Mouse (Mus musculus) forebrain, embryonic 16.5 days (tissue): ENCODE data around the gene Aplp2. TPM values are rescaled to one million over a fixed set of nuclear protein-coding genes. Genes with fewer than 3 reads are reported as not detected.

ENCODE experiments used
- ATAC-seq: fragments of 200-750 bp; cut with Nextera tagmentation; 2 replicates; pipeline ENCODE4 v1.8.0; 2017; ENCODE audit warnings: mild to moderate bottlenecking, moderate library complexity
- H3K27ac ChIP-seq: fragments of 300-500 bp; sonication (generic); 2 replicates; pipeline ENCODE4 v1.5.1; 2014; ENCODE audit warnings: low read length, control low read depth
- H3K27me3 ChIP-seq: fragments of 300-500 bp; sonication (generic); replicated peaks from 2 replicates; pipeline ENCODE4 v1.6.1; 2014; ENCODE audit warnings: low read length; ENCODE audit not compliant: control insufficient read depth, insufficient read depth
- H3K36me3 ChIP-seq: fragments of 300-500 bp; sonication (generic); 2 replicates; pipeline ENCODE4 v1.6.1; 2014; ENCODE audit not compliant: control insufficient read depth, insufficient read depth
- H3K4me1 ChIP-seq: fragments of 300-500 bp; sonication (generic); replicated peaks from 2 replicates; pipeline ENCODE4 v1.6.1; 2014; ENCODE audit warnings: low read length; ENCODE audit not compliant: control insufficient read depth, insufficient read depth
- H3K4me2 ChIP-seq: fragments of 300-500 bp; sonication (generic); 2 replicates; pipeline ENCODE4 v1.6.1; 2014; ENCODE audit warnings: mild to moderate bottlenecking, low read length, control low read depth
- H3K4me3 ChIP-seq: fragments of 300-500 bp; sonication (generic); replicated peaks from 2 replicates; pipeline ENCODE4 v1.5.1; 2014; ENCODE audit warnings: mild to moderate bottlenecking, low read length, control low read depth
- H3K9ac ChIP-seq: fragments of 300-500 bp; sonication (generic); replicated peaks from 2 replicates; pipeline ENCODE4 v1.6.1; 2014; ENCODE audit warnings: low read depth, low read length, control low read depth
- H3K9me3 ChIP-seq: fragments of 300-500 bp; sonication (generic); 2 replicates; pipeline ENCODE4 v1.6.1; 2016; ENCODE audit warnings: low read length; ENCODE audit not compliant: control insufficient read depth
- WGBS: fragments of 180-500 bp; shearing (Covaris S2); extraction: QIAGEN DNeasy Blood & Tissue Kit; methylation state at CpG from one replicate; pipeline ENCODE4 v1.1.7; 2014; 5-methylcytosine and 5-hydroxymethylcytosine counted together
- polyA plus RNA-seq: library from polyadenylated mRNA; unstranded; fragments of >200 nt; fragmentation: Nextera tagmentation; extraction: Ambion mirVana; gene quantifications from 2 replicates; pipeline ENCODE4 v1.2.1, GENCODE M21; 2015

The Aplp2 gene
- polyA plus RNA-seq, 1 experiment from 2014 or later = 275 TPM

DNA sequence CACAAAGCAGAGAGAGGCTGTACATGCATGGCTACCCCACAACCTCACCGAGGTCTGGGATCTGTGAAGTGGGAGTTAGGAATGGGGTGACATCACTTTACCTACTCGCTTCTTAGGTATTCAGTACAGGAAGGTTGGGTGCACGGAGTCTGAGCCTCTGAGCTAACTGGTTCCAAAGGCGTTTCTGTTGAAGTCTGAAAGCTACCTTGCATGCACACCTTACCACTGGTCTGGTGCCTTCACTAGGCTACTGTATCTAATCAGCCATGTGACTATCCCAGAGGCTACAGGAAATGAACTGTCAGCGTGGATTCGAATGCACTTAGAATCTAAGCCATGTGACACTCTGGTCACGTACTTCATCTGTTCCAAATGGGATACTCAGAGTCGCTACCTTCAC, 55.0 kb downstream of the Aplp2 start:
- H3K27ac ChIP-seq = no peak overlapping the region
- no peak overlapping the region for H3K4me2 ChIP-seq
- H3K9ac ChIP-seq = no peak overlapping the region
- 87% methylated on average over 8 of the region's 8 CpGs for WGBS
- ATAC-seq = no peak
- no peak overlapping the region for H3K4me3 ChIP-seq
- H3K36me3 ChIP-seq = peaks cover 34% of the 10 kb centered on the region
- no peaks in the 10 kb centered on the region for H3K27me3 ChIP-seq
- H3K9me3 ChIP-seq = no peaks in the 10 kb centered on the region
- H3K4me1 ChIP-seq = no peaks in the 10 kb centered on the region

DNA sequence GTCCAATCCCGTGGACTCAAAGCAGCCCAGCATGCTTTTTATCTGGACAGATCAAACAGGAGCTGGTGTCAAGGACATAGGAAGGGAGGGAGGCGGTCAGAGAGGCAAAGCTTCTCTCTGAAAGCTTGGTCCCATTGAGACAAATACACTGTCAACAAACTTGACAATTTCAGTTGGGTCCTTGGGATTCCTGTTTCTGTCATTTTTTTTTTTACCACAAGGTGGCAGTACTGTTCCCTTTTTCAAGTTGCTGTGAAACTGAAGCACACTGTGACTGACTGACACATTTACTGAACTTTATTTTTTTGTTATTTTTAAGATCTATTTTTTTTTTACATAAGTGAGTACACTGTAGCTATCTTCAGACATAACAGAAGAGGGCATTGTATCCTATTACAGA, 60.6 kb downstream of the Aplp2 start:
- H3K36me3 ChIP-seq = peaks cover 19% of the 10 kb centered on the region
- no peak overlapping the region for H3K27ac ChIP-seq
- WGBS = 81% methylated on average over 2 of the region's 2 CpGs
- H3K4me1 ChIP-seq = no peaks in the 10 kb centered on the region
- H3K4me3 ChIP-seq = no peak overlapping the region
- H3K27me3 ChIP-seq = no peaks in the 10 kb centered on the region
- no peak overlapping the region for H3K4me2 ChIP-seq
- no peak overlapping the region for H3K9ac ChIP-seq
- ATAC-seq = no peak
- no peaks in the 10 kb centered on the region for H3K9me3 ChIP-seq

DNA sequence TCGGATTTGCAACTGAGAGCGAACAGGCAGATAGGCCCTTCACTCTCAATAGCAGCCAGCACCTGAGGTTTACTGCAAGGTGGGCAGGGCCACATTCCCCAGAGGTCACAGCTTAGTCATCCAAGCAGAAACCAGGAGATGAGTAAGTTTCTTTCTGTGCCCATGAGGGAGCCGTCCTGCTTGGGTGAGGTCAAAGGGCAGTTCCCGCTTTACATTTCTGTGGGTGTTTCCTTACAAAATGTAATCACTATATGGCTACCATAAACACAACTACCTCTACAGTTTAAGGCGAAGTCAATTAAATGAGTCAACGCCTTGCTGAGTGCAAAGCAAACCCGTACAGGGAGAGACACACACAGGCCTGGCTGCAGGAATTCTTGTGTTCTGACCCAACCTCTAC, 63.5 kb downstream of the Aplp2 start:
- H3K4me1 ChIP-seq = no peaks in the 10 kb centered on the region
- no peaks in the 10 kb centered on the region for H3K9me3 ChIP-seq
- WGBS = 90% methylated on average over 7 of the region's 7 CpGs
- H3K4me2 ChIP-seq = no peak overlapping the region
- H3K27me3 ChIP-seq = no peaks in the 10 kb centered on the region
- no peak overlapping the region for H3K27ac ChIP-seq
- H3K36me3 ChIP-seq = peaks cover 15% of the 10 kb centered on the region
- no peak overlapping the region for H3K4me3 ChIP-seq
- no peak for ATAC-seq
- no peak overlapping the region for H3K9ac ChIP-seq

DNA sequence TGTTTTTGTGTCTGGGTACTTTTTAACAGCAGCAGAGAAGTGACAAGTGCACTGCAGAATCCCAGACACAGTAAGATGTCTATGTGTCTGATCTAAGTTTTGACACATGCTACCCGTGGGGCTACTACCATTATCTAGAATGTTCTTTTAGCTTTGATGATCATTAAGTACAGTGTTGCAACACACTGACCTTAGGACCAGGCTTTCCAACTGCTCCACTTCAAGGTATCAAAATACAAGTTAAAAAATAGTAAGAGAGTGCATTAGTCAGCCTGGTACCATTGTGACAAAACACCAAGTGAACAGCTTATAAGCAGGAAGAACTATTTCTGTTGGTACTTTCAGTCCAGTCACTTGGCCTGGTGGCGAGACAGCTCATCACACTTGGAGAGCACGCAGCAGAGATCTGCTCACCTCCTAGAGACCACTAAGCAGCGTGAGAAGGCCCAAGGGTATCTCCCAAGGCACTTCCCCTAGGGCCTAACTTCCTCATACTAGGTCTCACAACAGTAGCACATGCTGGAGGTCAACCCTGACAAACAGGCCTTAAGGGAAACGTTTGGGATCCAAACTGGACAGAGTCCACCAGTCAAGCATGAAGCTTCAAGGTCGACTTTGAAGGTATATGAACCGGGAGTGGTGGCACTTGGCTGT, 66.2 kb downstream of the Aplp2 start:
- whole genome bisulfite sequencing = 88% methylated on average over 7 of the region's 7 CpGs
- H3K9me3 ChIP-seq = no peaks in the 10 kb centered on the region
- no peak overlapping the region for H3K9ac ChIP-seq
- H3K4me2 ChIP-seq = no peak overlapping the region
- H3K27me3 ChIP-seq = no peaks in the 10 kb centered on the region
- peaks cover 7% of the 10 kb centered on the region; the same call in 1 of the 2 replicates for H3K36me3 ChIP-seq
- H3K27ac ChIP-seq = no peak overlapping the region
- no peaks in the 10 kb centered on the region for H3K4me1 ChIP-seq
- H3K4me3 ChIP-seq = no peak overlapping the region
- ATAC-seq = no peak

DNA sequence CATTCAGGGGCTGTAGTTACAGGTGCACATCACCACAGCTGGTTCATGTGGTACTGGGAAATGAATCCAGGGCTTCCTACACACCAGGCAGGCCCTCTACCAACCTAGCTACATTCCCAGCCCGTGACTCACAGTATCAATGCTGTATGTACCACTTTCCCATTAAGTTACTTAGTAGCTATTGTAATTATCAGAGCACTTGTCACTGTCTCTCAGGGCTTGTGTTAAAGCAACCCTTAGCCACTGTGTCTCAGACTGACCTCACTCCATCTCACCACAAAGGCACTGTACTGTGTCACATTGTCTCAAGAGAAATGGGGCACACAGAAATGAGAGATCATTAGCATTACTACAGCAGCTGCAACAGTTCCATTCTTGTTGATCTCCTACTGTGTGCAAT, 68.7 kb downstream of the Aplp2 start:
- no peak overlapping the region for H3K4me2 ChIP-seq
- ATAC-seq = no peak
- no peaks in the 10 kb centered on the region for H3K36me3 ChIP-seq
- WGBS = 26% methylated on average over 1 of the region's 1 CpGs
- H3K9ac ChIP-seq = no peak overlapping the region
- no peaks in the 10 kb centered on the region for H3K27me3 ChIP-seq
- H3K4me3 ChIP-seq = no peak overlapping the region
- no peaks in the 10 kb centered on the region for H3K9me3 ChIP-seq
- no peaks in the 10 kb centered on the region for H3K4me1 ChIP-seq
- H3K27ac ChIP-seq = no peak overlapping the region

DNA sequence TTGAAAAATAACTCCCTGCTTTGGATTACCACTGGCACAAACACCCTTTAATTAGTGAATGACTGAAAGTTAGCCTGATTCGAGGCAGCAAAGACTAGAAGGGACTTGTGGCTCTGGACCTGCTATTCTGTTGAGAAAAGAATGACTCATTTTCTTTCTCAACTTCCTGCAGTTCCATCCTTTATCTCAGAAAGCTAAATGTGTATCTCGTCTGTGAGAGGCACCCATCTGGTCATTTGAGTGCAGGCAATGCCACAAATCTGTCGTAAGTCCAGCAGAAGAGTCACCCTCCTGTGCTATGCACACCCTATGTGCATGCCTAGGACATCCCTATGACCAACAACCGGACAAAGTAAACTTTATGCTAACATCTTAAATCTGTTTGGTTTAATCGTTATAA, 78.5 kb downstream of the Aplp2 start:
- Histone ChIP-seq H3K4me3 (no peak overlapping the region), H3K4me2 (no peak overlapping the region), H3K9me3 (no peaks in the 10 kb centered on the region), H3K27ac (no peak overlapping the region), H3K27me3 (peaks cover 44% of the 10 kb centered on the region), H3K9ac (no peak overlapping the region), H3K36me3 (no peaks in the 10 kb centered on the region), H3K4me1 (peaks cover 16% of the 10 kb centered on the region)
- ATAC-seq = no peak
- 77% methylated on average over 5 of the region's 5 CpGs for WGBS

DNA sequence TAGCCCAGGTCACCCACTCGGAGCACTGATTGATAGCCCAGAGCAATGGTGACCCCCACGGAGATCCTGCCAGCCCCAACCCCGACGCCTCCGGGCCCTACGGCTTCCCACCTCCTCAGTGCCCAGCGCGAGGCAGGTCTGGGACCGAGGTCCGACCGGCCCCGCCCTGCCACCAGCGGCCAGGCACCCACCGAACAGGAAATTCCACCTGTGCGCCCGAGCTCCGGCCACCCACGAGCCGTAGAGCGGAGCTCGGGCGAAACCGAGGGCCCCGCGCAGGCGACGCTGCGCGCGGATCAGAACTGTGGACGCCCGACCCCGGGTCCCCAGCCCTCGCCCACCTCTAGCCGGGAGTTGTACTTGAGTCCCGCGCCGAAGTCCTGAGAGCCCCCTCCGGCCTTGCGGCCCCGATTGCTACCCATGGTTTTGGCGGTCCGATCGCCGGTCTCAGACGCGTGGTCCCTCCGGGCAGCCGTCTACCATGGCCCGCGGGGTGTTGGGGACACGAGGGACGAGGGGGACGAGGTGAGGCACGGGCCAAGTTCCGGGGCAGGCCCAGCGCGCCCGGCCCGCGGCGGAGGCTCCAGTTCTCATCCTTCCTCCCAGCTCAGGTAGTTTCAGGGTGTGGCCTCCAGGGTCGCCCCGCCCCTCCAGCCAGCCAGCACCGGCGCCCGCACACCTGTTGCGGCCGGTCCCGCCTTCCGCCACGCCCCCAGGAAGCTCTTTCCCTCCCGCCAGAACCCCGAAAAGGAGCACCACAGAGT, 80.2 kb downstream of the Aplp2 start, which contains the start of gene St14:
TSS of gene St14 (minus strand) at position 649 of the 764 bp plus-strand sequence.
- peak; percentile 41 for ATAC-seq

DNA sequence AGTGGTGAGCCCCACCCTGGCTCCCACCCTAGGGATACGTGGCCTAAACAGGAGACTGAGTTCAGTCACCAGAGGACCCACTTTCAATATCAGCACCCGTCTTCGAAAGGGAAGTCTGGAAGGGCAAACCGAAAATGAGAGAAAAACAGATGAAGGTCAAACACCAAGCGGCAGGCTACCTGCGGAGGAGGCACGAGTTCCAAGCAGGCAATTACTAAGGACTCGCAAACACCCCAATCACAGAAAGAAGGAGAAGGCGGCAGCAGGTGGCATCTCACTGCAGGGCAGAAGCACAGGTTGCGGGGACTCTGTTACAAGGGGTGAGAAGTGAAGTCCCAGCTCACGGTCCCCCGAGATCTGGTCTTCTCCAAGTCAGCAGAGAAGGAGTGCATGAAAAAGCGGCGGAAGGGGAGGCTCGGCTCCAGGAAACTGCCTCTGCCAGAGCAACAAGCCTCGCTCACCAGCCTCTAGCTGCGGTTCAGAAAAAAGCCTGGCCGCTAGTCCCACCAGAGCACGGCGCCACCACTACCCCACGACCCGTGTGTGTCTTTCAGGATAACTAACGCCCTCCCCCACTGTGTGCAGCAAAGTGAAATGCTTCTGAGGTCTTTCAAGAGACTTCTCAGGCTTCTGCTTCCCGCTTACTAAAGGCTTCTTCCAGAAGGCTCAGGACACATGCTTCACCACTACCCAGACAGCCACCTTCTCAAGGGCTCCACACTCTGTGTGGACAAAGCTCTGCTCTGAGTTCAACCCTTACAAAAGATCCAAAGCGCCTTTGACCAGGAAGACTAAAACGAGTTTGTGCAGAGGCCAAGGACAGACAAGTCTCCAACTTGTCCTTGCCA, 81.0 kb downstream of the Aplp2 start:
- peak overlapping the region; percentile 86 for H3K4me2 ChIP-seq
- no peak overlapping the region for H3K27ac ChIP-seq
- H3K4me1 ChIP-seq = peaks cover 16% of the 10 kb centered on the region
- no peak for ATAC-seq
- H3K4me3 ChIP-seq = peak overlapping the region; percentile 47
- WGBS = 13% methylated on average over 26 of the region's 26 CpGs
- H3K9me3 ChIP-seq = no peaks in the 10 kb centered on the region
- peak overlapping the region; percentile 22 for H3K9ac ChIP-seq
- H3K27me3 ChIP-seq = peaks cover 45% of the 10 kb centered on the region
- no peaks in the 10 kb centered on the region for H3K36me3 ChIP-seq

More for the DNA sequence above, 80.2 kb downstream of the Aplp2 start, which contains the start of gene St14:
- H3K36me3 ChIP-seq = no peaks in the 10 kb centered on the region
- no peaks in the 10 kb centered on the region for H3K9me3 ChIP-seq
- H3K4me2 ChIP-seq = peak within 1 kb of the TSS; percentile 86
- H3K9ac ChIP-seq = peak within 1 kb of the TSS; percentile 42
- H3K4me1 ChIP-seq = peaks cover 16% of the 10 kb centered on the region
- WGBS = under 1% methylated on average over 65 of the region's 74 CpGs
- H3K27me3 ChIP-seq = peaks cover 45% of the 10 kb centered on the region
- no peak within 1 kb of the TSS for H3K27ac ChIP-seq
- H3K4me3 ChIP-seq = peak within 1 kb of the TSS; percentile 47

DNA sequence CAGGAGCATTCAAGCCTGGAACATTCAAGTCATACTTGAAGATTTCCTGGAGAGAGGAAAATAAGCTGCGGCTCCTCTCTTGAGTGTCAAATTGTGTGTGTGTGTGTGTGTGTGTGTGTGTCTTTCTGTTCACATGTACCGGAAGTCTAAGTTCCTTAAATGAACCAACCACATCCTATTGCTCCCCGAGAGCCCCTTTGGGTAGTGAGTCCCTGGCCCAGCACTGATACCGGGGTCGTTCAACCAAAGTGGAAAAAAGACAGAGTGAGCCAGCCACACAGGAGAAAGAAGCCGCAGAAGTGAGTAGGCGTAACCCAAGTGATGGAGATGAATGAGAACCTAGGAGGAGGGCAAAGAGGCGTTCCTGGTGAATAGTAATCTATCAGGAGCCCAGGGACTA, 81.7 kb downstream of the Aplp2 start:
- Histone ChIP-seq H3K27ac (no peak overlapping the region), H3K9ac (no peak overlapping the region; the same call in 1 of the 2 replicates), H3K4me3 (no peak overlapping the region), H3K4me2 (no peak overlapping the region), H3K9me3 (no peaks in the 10 kb centered on the region), H3K36me3 (no peaks in the 10 kb centered on the region), H3K4me1 (peaks cover 16% of the 10 kb centered on the region), H3K27me3 (peaks cover 45% of the 10 kb centered on the region)
- 71% methylated on average over 8 of the region's 8 CpGs for WGBS
- ATAC-seq = no peak
